Mouse (Mus musculus) stomach, embryonic 16.5 days (tissue): Measurements from ENCODE around the gene Dot1l. TPM values are rescaled to one million over a fixed set of nuclear protein-coding genes. Genes with fewer than 3 reads are reported as not detected.
"Not testable (repeated sequence)": the region's sequence is repeated elsewhere in the genome, so short reads cannot be mapped to it uniquely, and the experiment has no call there.

ENCODE experiments used
- ATAC-seq: fragments of 200-750 bp; cut with Nextera tagmentation; 2 replicates; pipeline ENCODE4 v1.8.0; 2017; ENCODE audit warnings: moderate number of reproducible peaks, moderate TSS enrichment; ENCODE audit not compliant: insufficient read depth, low FRiP score
- H3K27ac ChIP-seq: fragments of 300-500 bp; sonication (generic); 2 replicates; pipeline ENCODE4 v1.5.1; 2014; ENCODE audit warnings: low read length
- H3K27me3 ChIP-seq: fragments of 300-500 bp; sonication (generic); 2 replicates; pipeline ENCODE4 v1.6.1; 2014; ENCODE audit warnings: low read length, control low read depth, mixed read lengths; ENCODE audit not compliant: control insufficient read depth, insufficient read depth
- H3K36me3 ChIP-seq: fragments of 300-500 bp; sonication (generic); 2 replicates; pipeline ENCODE4 v1.6.1; 2014; ENCODE audit warnings: low read length; ENCODE audit not compliant: control insufficient read depth, insufficient read depth
- H3K4me1 ChIP-seq: fragments of 300-500 bp; sonication (generic); 2 replicates; pipeline ENCODE4 v1.6.1; 2014; ENCODE audit warnings: low read length, control low read depth, mixed read lengths; ENCODE audit not compliant: control insufficient read depth, insufficient read depth
- H3K4me2 ChIP-seq: fragments of 300-500 bp; sonication (generic); 2 replicates; pipeline ENCODE4 v1.6.1; 2014; ENCODE audit warnings: low read depth, low read length, mixed read lengths
- H3K4me3 ChIP-seq: fragments of 300-500 bp; sonication (generic); replicated peaks from 2 replicates; pipeline ENCODE4 v1.5.1; 2014; ENCODE audit warnings: mild to moderate bottlenecking, low read length
- H3K9ac ChIP-seq: fragments of 300-500 bp; sonication (generic); 2 replicates; pipeline ENCODE4 v1.6.1; 2014; ENCODE audit warnings: low read length
- H3K9me3 ChIP-seq: fragments of 300-500 bp; sonication (generic); replicated peaks from 2 replicates; pipeline ENCODE4 v1.6.1; 2016; ENCODE audit warnings: low read length, control low read depth; ENCODE audit not compliant: control insufficient read depth
- WGBS: fragments of 180-500 bp; shearing (Covaris S2); extraction: QIAGEN DNeasy Blood & Tissue Kit; methylation state at CpG from one replicate; pipeline ENCODE4 v1.1.7; 2014; 5-methylcytosine and 5-hydroxymethylcytosine counted together
- polyA plus RNA-seq: library from polyadenylated mRNA; unstranded; fragments of >200 nt; fragmentation: Nextera tagmentation; extraction: Ambion mirVana; gene quantifications from 2 replicates; pipeline ENCODE4 v1.2.1, GENCODE M21; 2015

The Dot1l gene
- polyA plus RNA-seq, 1 experiment from 2014 or later: 13.9 TPM

GRCm38 (mm10) chr10:80810084-80810483 lies 55.1 kb downstream of the Dot1l start:
- H3K9ac ChIP-seq: no peak overlapping the region
- peaks cover 21% of the 10 kb centered on the region for H3K4me1 ChIP-seq
- 9% methylated on average over 20 of the region's 20 CpGs for WGBS
- H3K36me3 ChIP-seq: no peaks in the 10 kb centered on the region
- peaks cover 3% of the 10 kb centered on the region; the same call in 1 of the 2 replicates for H3K27me3 ChIP-seq
- H3K9me3 ChIP-seq: no peaks in the 10 kb centered on the region
- ATAC-seq: no peak
- H3K4me3 ChIP-seq: no peak overlapping the region
- H3K4me2 ChIP-seq: no peak overlapping the region
- no peak overlapping the region for H3K27ac ChIP-seq

- no peaks in the 10 kb centered on the region for H3K36me3 ChIP-seq
- H3K4me2 ChIP-seq: no peak overlapping the region
- no peak overlapping the region for H3K4me3 ChIP-seq
- peak overlapping the region; percentile 46; the same call in 1 of the 2 replicates for H3K9ac ChIP-seq
- peaks cover 13% of the 10 kb centered on the region; the same call in 1 of the 2 replicates for H3K4me1 ChIP-seq
- no peak for ATAC-seq
- no peak overlapping the region for H3K27ac ChIP-seq
- no peaks in the 10 kb centered on the region for H3K9me3 ChIP-seq
- WGBS: 34% methylated on average over 5 of the region's 5 CpGs
- H3K27me3 ChIP-seq: peaks cover 3% of the 10 kb centered on the region; the same call in 1 of the 2 replicates
These were observed 57.5 kb downstream of the Dot1l start for GRCm38 (mm10) chr10:80812391-80813041.

- H3K27me3 ChIP-seq: peaks cover 3% of the 10 kb centered on the region; the same call in 1 of the 2 replicates
- H3K9ac ChIP-seq: peak within 1 kb of the TSS; percentile 46; the same call in 1 of the 2 replicates
- H3K9me3 ChIP-seq: no peaks in the 10 kb centered on the region
- peaks cover 9% of the 10 kb centered on the region; the same call in 1 of the 2 replicates for H3K4me1 ChIP-seq
- no peak within 1 kb of the TSS for H3K4me2 ChIP-seq
- H3K27ac ChIP-seq: no peak within 1 kb of the TSS
- H3K36me3 ChIP-seq: no peaks in the 10 kb centered on the region
- no peak within 1 kb of the TSS for H3K4me3 ChIP-seq
- no peak for ATAC-seq
- 76% methylated on average over 4 of the region's 4 CpGs for WGBS
These were observed 58.4 kb downstream of the Dot1l start, which contains the start of gene Jsrp1 for GRCm38 (mm10) chr10:80813366-80813765. Jsrp1 (minus strand) TSS chr10:80813498.

- WGBS: 64% methylated on average over 7 of the region's 7 CpGs
These were observed 59.8 kb downstream of the Dot1l start for GRCm38 (mm10) chr10:80814800-80815199.

GRCm38 (mm10) chr10:80816303-80816702 lies 61.3 kb downstream of the Dot1l start:
- H3K27ac ChIP-seq, H3K27me3 ChIP-seq, ATAC-seq, H3K4me3 ChIP-seq, H3K9me3 ChIP-seq, H3K4me1 ChIP-seq, H3K36me3 ChIP-seq, H3K4me2 ChIP-seq, H3K9ac ChIP-seq: not testable (repeated sequence)
- WGBS: 70% methylated on average over 3 of the region's 3 CpGs

More at GRCm38 (mm10) chr10:80814800-80815199, 59.8 kb downstream of the Dot1l start:
- Histone ChIP-seq H3K4me2 (no peak overlapping the region), H3K27me3 (peaks cover 3% of the 10 kb centered on the region; the same call in 1 of the 2 replicates), H3K27ac (no peak overlapping the region), H3K4me3 (no peak overlapping the region), H3K36me3 (no peaks in the 10 kb centered on the region), H3K9me3 (no peaks in the 10 kb centered on the region), H3K9ac (no peak overlapping the region), H3K4me1 (peaks cover 5% of the 10 kb centered on the region; the same call in 1 of the 2 replicates)
- no peak for ATAC-seq

- ATAC-seq: no peak
- no peak overlapping the region for H3K27ac ChIP-seq
- WGBS: 53% methylated on average over 2 of the region's 2 CpGs
These were observed 62.2 kb downstream of the Dot1l start for GRCm38 (mm10) chr10:80817164-80817563.

GRCm38 (mm10) chr10:80817955-80818354 lies 62.9 kb downstream of the Dot1l start:
- 83% methylated on average over 7 of the region's 7 CpGs for WGBS
- not testable (repeated sequence) for H3K36me3 ChIP-seq, H3K4me3 ChIP-seq, H3K27me3 ChIP-seq, H3K9me3 ChIP-seq, H3K9ac ChIP-seq, H3K4me1 ChIP-seq, ATAC-seq, H3K27ac ChIP-seq, H3K4me2 ChIP-seq

More at GRCm38 (mm10) chr10:80817164-80817563, 62.2 kb downstream of the Dot1l start:
- H3K4me3 ChIP-seq: no peak overlapping the region
- no peaks in the 10 kb centered on the region for H3K4me1 ChIP-seq
- no peak overlapping the region for H3K9ac ChIP-seq
- H3K4me2 ChIP-seq: no peak overlapping the region
- no peaks in the 10 kb centered on the region for H3K9me3 ChIP-seq
- no peaks in the 10 kb centered on the region for H3K27me3 ChIP-seq
- no peaks in the 10 kb centered on the region for H3K36me3 ChIP-seq

- Histone ChIP-seq H3K4me2 (no peak overlapping the region), H3K27ac (peak overlapping the region; percentile 43; the same call in 1 of the 2 replicates), H3K9me3 (no peaks in the 10 kb centered on the region), H3K4me1 (no peaks in the 10 kb centered on the region), H3K9ac (no peak overlapping the region), H3K4me3 (no peak overlapping the region), H3K27me3 (no peaks in the 10 kb centered on the region), H3K36me3 (no peaks in the 10 kb centered on the region)
- peak; percentile 74; the same call in 1 of the 2 replicates for ATAC-seq
- WGBS: 50% methylated on average over 6 of the region's 6 CpGs
These were observed 63.7 kb downstream of the Dot1l start for GRCm38 (mm10) chr10:80818599-80819281.

GRCm38 (mm10) chr10:80819406-80819805 lies 64.4 kb downstream of the Dot1l start:
- Histone ChIP-seq H3K9me3 (no peaks in the 10 kb centered on the region), H3K9ac (no peak overlapping the region; the same call in 1 of the 2 replicates), H3K4me1 (no peaks in the 10 kb centered on the region), H3K4me3 (no peak overlapping the region), H3K27me3 (no peaks in the 10 kb centered on the region), H3K36me3 (no peaks in the 10 kb centered on the region), H3K27ac (peak overlapping the region; percentile 43), H3K4me2 (no peak overlapping the region)
- ATAC-seq: no peak
- WGBS: 32% methylated on average over 3 of the region's 3 CpGs
